Comparison of ENCODE assay signal across 8 mouse cellular contexts in the genomic region with DNA sequence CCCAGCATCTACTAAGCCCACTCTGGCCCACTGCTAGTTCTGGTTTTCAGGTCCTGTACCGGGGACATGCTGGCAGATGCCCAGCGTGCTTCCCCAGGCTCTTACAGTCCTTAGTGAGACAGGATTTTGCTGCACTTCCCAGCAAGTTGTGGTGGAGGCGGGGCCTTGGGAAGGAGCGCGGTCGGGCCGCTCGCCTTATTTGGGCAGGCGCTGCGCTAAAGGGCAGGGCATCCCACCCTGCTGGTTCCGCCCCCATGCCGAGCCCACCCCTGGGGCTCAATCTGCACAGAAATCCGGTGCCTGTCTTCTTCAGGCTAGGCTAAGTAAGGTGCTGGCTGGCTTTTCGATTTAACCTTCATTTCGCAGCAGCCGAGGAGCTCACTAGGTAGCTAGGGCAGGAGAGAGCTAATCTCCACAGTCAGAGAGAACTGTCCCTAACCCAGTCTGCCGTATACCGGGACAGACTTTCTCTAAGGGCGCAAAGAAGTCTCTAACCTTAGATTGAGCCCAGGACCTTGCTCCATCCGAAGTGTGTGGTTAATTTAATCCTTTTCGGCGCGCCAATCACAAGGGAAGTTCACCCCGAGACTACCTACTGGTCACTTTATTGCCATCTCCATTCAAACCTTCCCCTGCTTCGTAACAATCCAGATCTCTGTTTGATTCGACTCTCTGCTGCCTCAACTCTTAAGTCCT. TPM values are rescaled to one million over a fixed set of nuclear protein-coding genes. Genes with fewer than 3 reads are reported as not detected.
A peak's percentile ranks its signal among the peaks of the same experiment; 100 is the strongest.
DNase-seq lines count a peak whose midpoint lies in the region; ATAC-seq and TF ChIP-seq lines count a peak whose summit lies in the region.

No protein-coding gene starts in this region.

- H3K4me2 ChIP-seq in forebrain, embryonic 13.5 days, result peak overlapping the region; percentile 64
- peak overlapping the region; percentile 46 for H3K4me2 ChIP-seq in midbrain, embryonic 11.5 days
- peak overlapping the region; percentile 58 for H3K4me2 ChIP-seq in stomach, postnatal 0 days (replicated peaks; ENCODE audit: low read depth)

- no peaks in the 10 kb centered on the region for H3K9me3 ChIP-seq in forebrain, embryonic 13.5 days (replicated peaks)
- H3K9me3 ChIP-seq in limb, embryonic 10.5 days (replicated peaks), result no peaks in the 10 kb centered on the region
- H3K9me3 ChIP-seq in midbrain, embryonic 11.5 days (ENCODE audit: control insufficient read depth, low read length), result no peaks in the 10 kb centered on the region
- no peaks in the 10 kb centered on the region for H3K9me3 ChIP-seq in stomach, postnatal 0 days (ENCODE audit: control insufficient read depth, low read length)

- intact Hi-C loops in heart, postnatal 36 days (cut with DNase I), result no loop called here

- peak overlapping the region; percentile 63 for H3K9ac ChIP-seq in forebrain, embryonic 13.5 days
- peak overlapping the region; percentile 22; the same call in 1 of the 2 replicates for H3K9ac ChIP-seq in midbrain, embryonic 11.5 days (ENCODE audit: low read length)
- peak overlapping the region; percentile 48 for H3K9ac ChIP-seq in stomach, postnatal 0 days (ENCODE audit: low read length)

- H3K27me3 ChIP-seq in forebrain, embryonic 13.5 days, result peaks cover 25% of the 10 kb centered on the region
- peaks cover 4% of the 10 kb centered on the region; the same call in 1 of the 2 replicates for H3K27me3 ChIP-seq in limb, embryonic 10.5 days (ENCODE audit: low read depth, poor library complexity, severe bottlenecking)
- peaks cover 6% of the 10 kb centered on the region for H3K27me3 ChIP-seq in midbrain, embryonic 11.5 days (ENCODE audit: control insufficient read depth, insufficient read depth, low read length)
- no peaks in the 10 kb centered on the region for H3K27me3 ChIP-seq in stomach, postnatal 0 days (ENCODE audit: control insufficient read depth, insufficient read depth, low read length)

- H3K4me3 ChIP-seq in forebrain, embryonic 13.5 days, result peak overlapping the region; percentile 34
- peak overlapping the region; percentile 46 for H3K4me3 ChIP-seq in limb, embryonic 10.5 days
- H3K4me3 ChIP-seq in midbrain, embryonic 11.5 days (ENCODE audit: low read depth, low read length), result peak overlapping the region; percentile 10; the same call in 1 of the 2 replicates
- peak overlapping the region; percentile 29; the same call in 1 of the 2 replicates for H3K4me3 ChIP-seq in stomach, postnatal 0 days (ENCODE audit: low read depth, low read length)

- WGBS in forebrain, embryonic 13.5 days, result 2% methylated on average over 26 of the region's 26 CpGs
- 5% methylated on average over 26 of the region's 26 CpGs for WGBS in limb, embryonic 10.5 days
- 5% methylated on average over 26 of the region's 26 CpGs for WGBS in midbrain, embryonic 11.5 days
- 6% methylated on average over 26 of the region's 26 CpGs for WGBS in stomach, postnatal 0 days

- no peak for TF ChIP-seq CTCF in stomach, postnatal 0 days (IDR thresholded peaks at IDR 0.05; ENCODE audit: low read depth)

- peaks cover 17% of the 10 kb centered on the region for H3K4me1 ChIP-seq in forebrain, embryonic 13.5 days
- H3K4me1 ChIP-seq in limb, embryonic 10.5 days, result peaks cover 61% of the 10 kb centered on the region
- H3K4me1 ChIP-seq in midbrain, embryonic 11.5 days (ENCODE audit: control insufficient read depth, insufficient read depth, low read length), result peaks cover 2% of the 10 kb centered on the region; the same call in 1 of the 2 replicates
- peaks cover 21% of the 10 kb centered on the region for H3K4me1 ChIP-seq in stomach, postnatal 0 days (replicated peaks; ENCODE audit: control insufficient read depth, insufficient read depth)

- H3K36me3 ChIP-seq in forebrain, embryonic 13.5 days (ENCODE audit: poor library complexity, severe bottlenecking), result no peaks in the 10 kb centered on the region
- H3K36me3 ChIP-seq in limb, embryonic 10.5 days, result no peaks in the 10 kb centered on the region
- no peaks in the 10 kb centered on the region for H3K36me3 ChIP-seq in midbrain, embryonic 11.5 days (ENCODE audit: control insufficient read depth, insufficient read depth, low read length)
- no peaks in the 10 kb centered on the region for H3K36me3 ChIP-seq in stomach, postnatal 0 days (ENCODE audit: control insufficient read depth, insufficient read depth, low read length)

- no peak for ATAC-seq in forebrain, embryonic 13.5 days
- ATAC-seq in midbrain, embryonic 11.5 days (ENCODE audit: low FRiP score), result 0 out of 2 replicates have a peak, but pooled peaks have one; percentile 35
- ATAC-seq in stomach, postnatal 0 days (ENCODE audit: low FRiP score, low TSS enrichment), result peak; percentile 78

- DNase-seq in CD4-positive helper T cell, adult 2 months (ENCODE audit: low read depth, low spot score), result peak; percentile 64
- DNase-seq in T-cell, adult 2 months (ENCODE audit: low spot score), result peak; percentile 51
- peak; percentile 65 to 75 for DNase-seq in heart, postnatal 36 days
- DNase-seq in limb, embryonic 10.5 days (ENCODE audit: low spot score), result peak; percentile 86
- peak; percentile 93 for DNase-seq in midbrain, embryonic 11.5 days (ENCODE audit: low spot score, missing footprints)
- peak; percentile 79 for DNase-seq in stomach, postnatal 0 days (ENCODE audit: low spot score)
- DNase-seq in left cerebral cortex, adult 9 months (ENCODE audit: low spot score in 2 of 2), result no peak

- H3K27ac ChIP-seq in forebrain, embryonic 13.5 days, result no peak overlapping the region
- peak overlapping the region; percentile 87 for H3K27ac ChIP-seq in limb, embryonic 10.5 days
- H3K27ac ChIP-seq in midbrain, embryonic 11.5 days (ENCODE audit: low read depth, low read length), result no peak overlapping the region
- H3K27ac ChIP-seq in stomach, postnatal 0 days (replicated peaks), result peak overlapping the region; percentile 88

- no peak for TF ChIP-seq EP300 in stomach, postnatal 0 days (optimal IDR thresholded peaks at IDR 0.05)

RNA-seq across cellular contexts. Expression of a gene that starts 23.4 kb away (rescaled TPM):
- polyA plus RNA-seq in forebrain, embryonic 13.5 days (2015; fragmentation: Nextera tagmentation; extraction: Ambion mirVana), result 234 and 249 TPM in 2 replicates
- total RNA-seq in heart, postnatal 36 days (2021), result 100 to 1,000 TPM; 276 to 279 TPM
- polyA plus RNA-seq in limb, embryonic 10.5 days (2016; fragmentation: Nextera tagmentation; extraction: Ambion mirVana), result 287 and 339 TPM in 2 replicates
- 242 and 255 TPM in 2 replicates for polyA plus RNA-seq in midbrain, embryonic 11.5 days (2014; fragmentation: Nextera tagmentation; extraction: Ambion mirVana)
- polyA plus RNA-seq in stomach, postnatal 0 days (2015; fragmentation: Nextera tagmentation; extraction: Ambion mirVana), result 172 and 176 TPM in 2 replicates

RNA-seq across cellular contexts. Expression of a gene that starts 51.1 kb away (rescaled TPM):
- polyA plus RNA-seq in forebrain, embryonic 13.5 days (2015; fragmentation: Nextera tagmentation; extraction: Ambion mirVana), result 6.9 and 8.5 TPM in 2 replicates
- total RNA-seq in heart, postnatal 36 days (2021), result under 1 TPM; 0.44 to 0.57 TPM
- 7.3 and 7.7 TPM in 2 replicates for polyA plus RNA-seq in limb, embryonic 10.5 days (2016; fragmentation: Nextera tagmentation; extraction: Ambion mirVana)
- 5.0 and 6.1 TPM in 2 replicates for polyA plus RNA-seq in midbrain, embryonic 11.5 days (2014; fragmentation: Nextera tagmentation; extraction: Ambion mirVana)
- 0.62 and 0.87 TPM in 2 replicates for polyA plus RNA-seq in stomach, postnatal 0 days (2015; fragmentation: Nextera tagmentation; extraction: Ambion mirVana)

Comparison
In these comparisons a context has a peak if more than half of its experiments do, and no peak if none do; other contexts are left out.
1. DNase-seq: peak in CD4-positive helper T cell, adult 2 months (single experiment), T-cell, adult 2 months (single experiment), heart, postnatal 36 days (2 of 2), limb, embryonic 10.5 days (single experiment), midbrain, embryonic 11.5 days (single experiment) and stomach, postnatal 0 days (single experiment); none in left cerebral cortex, adult 9 months (0 of 2).
2. H3K27ac ChIP-seq: peak in limb, embryonic 10.5 days (single experiment) and stomach, postnatal 0 days (single experiment); none in forebrain, embryonic 13.5 days (single experiment) and midbrain, embryonic 11.5 days (single experiment).
3. Peak in every context shown above with its lines, with median percentiles within 50 percentile points of each other: H3K4me2 ChIP-seq, H3K4me3 ChIP-seq and H3K9ac ChIP-seq.